Mouse (Mus musculus) cortical plate, adult 2 months (tissue): ENCODE measurements at regions not wholly inside any gene's neighbourhood (a gene's known extent, or its start where the extent isn't known, plus 50 kb on each side); places are given as distances from the start of the nearest gene placed in this dataset.

Source experiments
- H3K27ac ChIP-seq: fragments of 200-500 bp; 2 replicates; pipeline ENCODE4 v1.5.1; 2012; ENCODE audit warnings: low read length, control low read depth, inconsistent platforms; ENCODE audit not compliant: insufficient read depth
- H3K4me1 ChIP-seq: fragments of 200-500 bp; 2 replicates; pipeline ENCODE4 v1.6.1; 2011; ENCODE audit warnings: low read length; ENCODE audit not compliant: control insufficient read depth, insufficient read depth
- H3K4me3 ChIP-seq: fragments of 200-500 bp; 2 replicates; pipeline ENCODE4 v1.5.1; 2011; ENCODE audit warnings: mild to moderate bottlenecking, low read length, control low read depth; ENCODE audit not compliant: insufficient read depth
- CTCF ChIP-seq: fragments of 200-500 bp; IDR thresholded peaks from 2 replicates; pipeline ENCODE4 v1.5.1; 2011; ENCODE audit warnings: mild to moderate bottlenecking, control low read depth, low read length; ENCODE audit not compliant: insufficient read depth; ENCODE audit errors: extremely low read depth
- POLR2A ChIP-seq: fragments of 200-500 bp; IDR thresholded peaks from 2 replicates; pipeline ENCODE4 v1.6.1; 2011; ENCODE audit warnings: mild to moderate bottlenecking, low read length, control low read depth; ENCODE audit not compliant: insufficient read depth; ENCODE audit errors: extremely low read depth

DNA sequence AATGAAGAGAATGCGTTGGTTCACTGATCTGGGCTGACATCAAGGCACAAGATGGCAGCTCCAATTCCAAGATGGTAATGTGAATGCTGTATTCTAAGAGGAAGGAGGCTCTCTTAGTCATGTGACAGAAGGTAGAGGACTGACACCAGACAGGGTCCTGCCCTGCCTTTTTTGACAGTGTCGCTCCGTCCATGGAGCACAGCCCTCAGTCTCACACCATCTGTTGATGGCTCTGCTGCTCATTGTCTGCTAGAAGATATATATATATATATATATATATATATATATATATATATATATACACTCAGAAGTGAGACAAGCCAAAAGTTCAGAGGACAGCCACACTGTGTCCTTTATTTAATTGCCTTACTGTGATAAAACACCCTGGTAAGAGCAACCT lies 90.7 kb downstream of the Emp1 start:
- Histone ChIP-seq H3K4me3 (no peak overlapping the region), H3K27ac (no peak overlapping the region), H3K4me1 (peaks cover 2% of the 10 kb centered on the region; the same call in 1 of the 2 replicates)
- TF ChIP-seq CTCF (no peak), POLR2A (no peak)

- Histone ChIP-seq H3K4me3 (no peak overlapping the region), H3K4me1 (no peaks in the 10 kb centered on the region), H3K27ac (no peak overlapping the region)
- TF ChIP-seq POLR2A (no peak), CTCF (no peak)
Observed at GRCm38 (mm10) chr6:135472495-135472894, 110.2 kb downstream of the Emp1 start.

DNA sequence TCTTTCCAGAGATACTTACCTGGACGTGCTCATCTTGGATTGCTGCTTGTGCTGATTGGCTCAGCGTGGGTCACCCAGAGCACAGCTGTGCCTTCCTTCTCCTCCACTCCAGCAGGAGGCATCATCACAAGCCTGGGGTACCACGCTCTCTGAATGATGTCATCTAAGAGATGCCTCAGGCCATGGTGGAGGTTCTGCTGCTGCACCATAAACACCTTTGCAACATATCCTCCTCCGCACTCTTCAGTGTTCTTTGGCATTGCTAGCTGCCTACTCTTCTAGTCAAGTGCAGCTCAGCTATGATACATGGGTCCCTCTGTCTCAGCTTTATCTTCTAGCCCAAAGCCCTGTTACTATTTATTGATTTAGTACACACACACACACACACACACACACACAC lies 110.8 kb downstream of the Emp1 start:
- H3K4me1 ChIP-seq, result no peaks in the 10 kb centered on the region
- H3K4me3 ChIP-seq, result no peak overlapping the region
- H3K27ac ChIP-seq, result no peak overlapping the region
- no peak for TF ChIP-seq POLR2A
- no peak for TF ChIP-seq CTCF

- no peak for TF ChIP-seq CTCF
- TF ChIP-seq POLR2A, result no peak
- H3K4me1 ChIP-seq, result no peaks in the 10 kb centered on the region
- no peak overlapping the region for H3K27ac ChIP-seq
- no peak overlapping the region for H3K4me3 ChIP-seq
Observed at GRCm38 (mm10) chr6:135488795-135489194, 126.5 kb downstream of the Emp1 start.

DNA sequence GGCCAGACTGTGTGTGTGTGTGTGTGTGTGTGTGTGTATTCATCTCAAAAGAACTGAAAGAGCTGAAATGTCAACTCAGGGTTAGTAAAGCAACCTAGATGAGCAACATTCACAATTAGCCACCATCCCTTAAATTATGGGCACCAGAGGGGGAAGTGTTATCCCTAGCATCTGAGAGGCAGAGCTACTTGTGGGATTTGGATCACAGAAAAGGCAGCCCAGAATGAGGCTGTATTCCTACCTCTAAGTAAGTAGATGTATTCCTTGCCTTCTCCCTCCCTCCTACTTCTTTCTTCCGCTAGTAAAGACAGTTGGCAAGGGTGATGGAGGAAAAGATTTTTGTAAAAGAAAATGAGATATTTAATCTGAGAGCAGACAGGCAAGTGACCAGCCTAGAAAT lies 131.6 kb downstream of the Emp1 start:
- Histone ChIP-seq H3K4me1 (no peaks in the 10 kb centered on the region), H3K4me3 (no peak overlapping the region), H3K27ac (no peak overlapping the region)
- TF ChIP-seq POLR2A, result no peak
- TF ChIP-seq CTCF, result no peak

DNA sequence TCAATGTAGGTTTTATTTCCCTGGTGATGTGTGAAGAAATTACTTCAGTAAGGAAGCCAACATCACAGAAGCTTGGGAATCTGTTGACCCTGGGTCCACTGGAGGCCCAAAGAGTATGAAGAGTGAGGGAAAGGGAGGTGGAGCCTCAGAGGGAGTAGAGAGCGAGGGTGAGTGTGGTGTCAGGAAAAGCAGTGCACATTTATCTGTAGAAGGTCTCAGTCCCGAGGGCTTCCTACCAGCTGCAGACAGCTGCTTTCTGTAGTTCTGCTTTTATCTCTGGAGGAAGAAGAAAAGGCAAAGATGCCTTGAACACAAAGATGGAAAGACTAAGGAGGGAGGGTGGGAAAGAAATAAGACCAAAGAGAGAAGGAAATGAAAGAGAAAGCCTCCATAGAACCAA lies 133.5 kb downstream of the Emp1 start:
- Histone ChIP-seq H3K4me3 (no peak overlapping the region), H3K27ac (no peak overlapping the region), H3K4me1 (no peaks in the 10 kb centered on the region)
- TF ChIP-seq CTCF (no peak), POLR2A (no peak)

DNA sequence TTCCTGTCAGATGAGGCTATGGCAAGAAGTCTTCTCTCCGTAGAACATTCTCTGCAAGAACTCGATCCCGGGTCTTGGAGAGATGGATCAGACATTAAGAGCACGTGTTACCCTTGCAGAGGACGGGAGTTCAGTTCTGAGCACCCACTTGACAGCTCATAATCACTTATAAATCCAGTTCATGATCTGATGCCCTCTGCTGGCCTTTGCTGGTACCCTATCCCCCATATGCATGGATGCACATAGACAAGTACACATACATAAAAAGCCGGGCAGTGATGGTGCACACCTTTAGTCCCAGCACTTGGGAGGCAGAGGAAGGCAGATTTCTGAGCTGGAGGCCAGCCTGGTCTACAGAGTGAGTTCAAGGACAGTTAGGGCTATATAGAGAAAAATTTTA lies 136.2 kb downstream of the Emp1 start:
- Histone ChIP-seq H3K4me1 (peaks cover 1% of the 10 kb centered on the region; the same call in 1 of the 2 replicates), H3K4me3 (no peak overlapping the region), H3K27ac (no peak overlapping the region)
- no peak for TF ChIP-seq CTCF
- no peak for TF ChIP-seq POLR2A

GRCm38 (mm10) chr6:135500381-135500780 lies 138.0 kb downstream of the Emp1 start:
- Histone ChIP-seq H3K27ac (no peak overlapping the region), H3K4me3 (no peak overlapping the region), H3K4me1 (peaks cover 1% of the 10 kb centered on the region; the same call in 1 of the 2 replicates)
- TF ChIP-seq POLR2A (no peak), CTCF (no peak)

DNA sequence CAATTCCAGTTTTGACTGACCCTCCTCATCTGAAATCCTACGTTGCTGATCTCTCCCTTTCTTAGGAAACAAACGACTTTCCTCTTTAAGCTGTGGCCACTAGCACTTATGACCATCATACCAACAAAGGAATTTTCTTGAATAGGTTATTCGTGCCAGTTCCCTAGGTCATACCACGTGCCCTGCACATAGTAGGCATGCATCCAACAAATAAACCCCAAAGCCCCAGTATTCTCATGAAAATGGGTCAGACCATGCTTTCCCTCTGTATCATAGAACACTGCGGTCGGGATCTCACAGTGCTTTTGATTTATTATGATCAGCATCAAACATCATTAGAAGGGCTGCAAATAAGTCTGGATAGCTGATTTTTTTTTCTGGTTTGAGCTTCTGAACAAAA lies 139.4 kb downstream of the Emp1 start:
- Histone ChIP-seq H3K27ac (no peak overlapping the region; the same call in 1 of the 2 replicates), H3K4me3 (no peak overlapping the region), H3K4me1 (peaks cover 1% of the 10 kb centered on the region; the same call in 1 of the 2 replicates)
- no peak for TF ChIP-seq POLR2A
- no peak for TF ChIP-seq CTCF

- Histone ChIP-seq H3K27ac (no peak overlapping the region), H3K4me3 (no peak overlapping the region), H3K4me1 (peaks cover 1% of the 10 kb centered on the region; the same call in 1 of the 2 replicates)
- TF ChIP-seq POLR2A (no peak), CTCF (no peak)
Observed at GRCm38 (mm10) chr6:135502405-135502804, 140.1 kb downstream of the Emp1 start.
